Mouse (Mus musculus) cerebral cortex, adult 2 months (tissue): ENCODE measurements around the gene Gm5741.

ENCODE experiments used
- WGBS: fragments of 180-500 bp; shearing (Covaris S2); methylation state at CpG from one replicate; pipeline ENCODE4 v1.1.7; 2018; 5-methylcytosine and 5-hydroxymethylcytosine counted together

Gene Gm5741

GRCm38 (mm10) chr8:85067982-85068381 is at the start of gene Gm5741:
TSS of gene Gm5741 (minus strand) at chr8:85067982.

DNA sequence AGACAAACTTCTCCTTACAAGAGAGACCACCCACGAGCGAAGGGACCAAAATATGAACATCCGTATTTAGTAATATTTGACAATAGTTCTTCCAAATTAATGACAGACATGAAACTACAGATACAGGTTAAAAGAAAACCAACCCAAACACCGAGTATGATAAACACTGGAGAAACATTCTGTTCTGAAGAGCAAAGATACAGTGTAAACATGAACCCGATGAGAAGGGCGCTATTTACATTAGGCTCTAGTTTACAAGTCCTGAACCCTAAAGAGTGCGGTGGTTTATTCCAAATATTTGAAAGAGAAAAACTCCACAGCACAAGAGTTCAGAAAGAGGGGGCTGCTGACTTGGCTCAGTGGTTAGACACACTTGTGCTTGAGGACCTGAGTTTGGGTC is 49.2 kb upstream of the Gm5741 start:
- WGBS = 94% methylated on average over 7 of the region's 7 CpGs

GRCm38 (mm10) chr8:85115501-85115900 is 47.7 kb upstream of the Gm5741 start:
- 85% methylated on average over 4 of the region's 4 CpGs for WGBS

GRCm38 (mm10) chr8:85113241-85113640 is 45.5 kb upstream of the Gm5741 start:
- 95% methylated on average over 10 of the region's 10 CpGs for WGBS

GRCm38 (mm10) chr8:85100076-85100665 is 32.4 kb upstream of the Gm5741 start:
- WGBS = 85% methylated on average over 4 of the region's 4 CpGs

DNA sequence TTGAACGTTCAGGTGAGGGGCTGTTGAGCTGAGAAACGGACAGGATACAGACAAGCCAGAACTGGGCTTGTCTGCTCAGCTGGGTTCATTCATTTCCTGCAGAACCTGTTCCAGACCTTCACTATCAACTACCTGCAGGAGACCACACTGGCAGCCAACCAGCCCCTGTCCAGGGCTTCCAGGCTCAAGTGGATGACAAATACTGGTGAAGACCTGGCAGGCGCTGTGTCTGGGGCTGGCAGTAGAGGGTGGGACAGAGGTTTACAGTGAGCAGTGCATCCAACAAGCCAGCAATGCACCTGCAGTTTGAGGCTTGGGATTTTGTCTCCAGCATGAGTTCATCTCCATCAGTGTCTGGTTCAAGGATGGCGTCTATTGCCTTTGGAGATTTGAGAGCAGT is 29.1 kb upstream of the Gm5741 start:
- WGBS = 93% methylated on average over 4 of the region's 4 CpGs

DNA sequence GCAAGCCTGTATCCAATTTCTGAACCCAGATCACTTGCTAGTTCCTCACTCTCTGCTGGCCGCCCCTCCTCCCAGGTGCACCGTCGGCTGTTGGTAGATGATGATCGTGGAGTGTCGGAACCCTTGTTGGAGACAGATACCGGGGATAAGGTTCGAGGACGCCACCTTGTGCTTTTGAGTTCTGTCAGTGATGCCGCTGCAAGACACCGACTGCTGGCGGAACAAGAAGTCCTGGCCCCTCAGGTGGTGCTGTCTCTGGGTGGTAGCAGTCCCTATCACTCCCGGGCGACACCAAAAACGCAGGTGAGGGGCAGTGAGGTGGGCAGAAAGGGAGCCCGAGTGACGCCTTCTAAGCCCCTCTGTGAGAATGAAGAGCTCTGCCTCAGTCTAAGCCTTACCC is 28.4 kb upstream of the Gm5741 start:
- WGBS = 96% methylated on average over 16 of the region's 16 CpGs

GRCm38 (mm10) chr8:85095566-85095965 is 27.8 kb upstream of the Gm5741 start:
- WGBS = 95% methylated on average over 7 of the region's 7 CpGs

DNA sequence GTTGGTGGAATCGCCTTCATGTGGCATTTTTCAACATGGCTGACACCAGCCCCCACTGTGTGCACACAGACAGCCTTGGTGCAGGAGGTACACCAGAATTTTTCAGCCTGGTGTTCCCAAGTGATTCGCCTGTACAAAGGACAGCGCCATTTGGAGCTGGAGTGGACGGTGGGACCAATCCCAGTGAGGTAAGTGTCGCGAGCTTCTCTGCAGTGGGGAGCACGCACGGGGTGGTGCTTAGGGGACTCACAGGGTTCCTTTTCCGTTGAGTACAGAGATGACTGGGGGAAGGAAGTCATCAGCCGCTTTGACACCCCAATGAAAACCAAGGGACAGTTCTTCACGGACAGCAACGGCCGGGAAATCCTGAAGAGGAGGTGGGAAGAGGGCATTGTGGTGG is 27.3 kb upstream of the Gm5741 start:
- WGBS = 91% methylated on average over 13 of the region's 13 CpGs

DNA sequence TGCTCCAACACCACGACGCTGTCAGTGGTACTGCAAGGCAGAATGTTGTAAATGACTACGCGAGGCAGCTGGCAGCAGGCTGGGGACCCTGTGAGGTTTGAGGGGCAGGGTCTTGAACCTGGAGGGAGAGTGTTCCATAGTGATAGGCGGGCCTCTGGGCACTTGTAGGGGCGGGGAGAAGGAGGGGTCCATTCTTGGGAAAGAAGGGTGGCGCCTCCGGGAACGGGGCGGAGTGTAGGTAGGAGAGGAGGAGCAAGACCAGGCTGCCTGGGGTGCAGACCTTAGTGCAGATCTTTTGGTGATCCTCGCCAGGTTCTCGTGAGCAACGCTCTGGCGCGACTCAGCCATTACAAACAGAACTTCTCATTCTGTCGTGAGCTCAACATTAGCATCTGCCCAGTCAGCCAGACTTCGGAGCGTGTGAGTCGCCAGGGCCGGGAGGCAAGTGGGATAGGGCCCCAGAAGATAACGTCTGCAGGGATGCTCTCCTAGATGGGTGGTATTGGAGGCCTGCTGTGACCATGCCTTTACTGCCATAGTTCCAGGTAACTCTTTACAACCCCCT is 23.8 kb upstream of the Gm5741 start:
- WGBS = 47% methylated on average over 21 of the region's 21 CpGs

GRCm38 (mm10) chr8:85090856-85091255 is 23.1 kb upstream of the Gm5741 start:
- 94% methylated on average over 11 of the region's 11 CpGs for WGBS

- 46% methylated on average over 2 of the region's 2 CpGs for WGBS
Measured at GRCm38 (mm10) chr8:85088771-85089170, 21.0 kb upstream of the Gm5741 start.

- WGBS = 88% methylated on average over 3 of the region's 3 CpGs
Measured at GRCm38 (mm10) chr8:85086238-85086637, 18.5 kb upstream of the Gm5741 start.

DNA sequence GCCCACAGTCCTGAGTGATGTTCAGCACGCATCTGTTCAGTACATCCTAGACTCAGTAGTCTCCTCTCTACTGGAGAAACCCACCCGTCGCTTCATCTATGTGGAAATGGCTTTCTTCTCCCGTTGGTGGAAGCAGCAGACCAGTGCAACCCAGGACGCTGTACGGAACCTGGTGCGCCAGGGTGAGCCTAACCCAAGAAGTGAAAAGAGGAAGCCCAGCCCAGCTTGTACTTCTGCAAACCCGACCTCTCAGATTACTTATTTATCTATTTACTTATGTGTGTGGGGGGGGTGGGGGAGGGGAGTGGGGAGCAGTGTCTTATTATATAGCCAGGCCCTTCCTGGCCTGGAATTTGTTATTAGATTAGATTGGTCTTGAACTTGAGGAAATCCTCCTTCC is 16.9 kb upstream of the Gm5741 start:
- 83% methylated on average over 8 of the region's 8 CpGs for WGBS

DNA sequence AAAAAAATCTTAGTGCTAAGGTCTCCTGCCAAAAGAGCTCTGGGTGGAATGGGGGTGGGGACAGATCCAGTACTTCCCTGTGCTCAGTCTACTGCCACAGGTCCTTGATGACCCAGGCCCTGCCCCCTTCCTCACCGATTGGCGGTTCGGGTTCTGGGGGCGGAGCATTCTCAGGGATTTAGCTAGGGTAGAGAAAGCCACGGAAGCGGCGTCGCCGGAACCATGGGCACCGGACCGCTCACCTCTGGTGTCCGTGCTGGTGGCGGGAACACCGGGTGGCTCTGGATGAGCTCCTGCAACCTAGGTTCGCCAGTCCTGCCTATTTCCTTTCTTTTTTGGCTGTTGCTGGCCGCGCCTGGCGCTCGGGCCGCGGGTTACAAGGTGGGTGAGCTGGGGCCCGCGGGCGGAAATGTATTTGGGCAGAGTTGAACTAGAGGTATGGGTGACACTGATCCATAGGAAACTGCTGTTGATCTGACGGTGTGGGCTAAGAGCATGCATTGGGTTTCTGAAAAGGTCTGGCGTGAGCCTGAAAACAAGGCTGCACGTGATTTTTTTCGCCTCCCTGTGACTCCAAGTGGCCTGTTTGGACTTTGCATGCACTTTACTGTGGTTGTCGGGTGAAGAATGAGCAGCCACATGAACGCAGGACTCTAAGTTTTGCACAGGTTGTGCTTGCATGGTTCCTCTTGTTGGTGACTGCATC is 15.5 kb upstream of the Gm5741 start, which contains the start of gene Man2b1:
Gene Man2b1 (plus strand): TSS at position 163 of the 706 bp plus-strand sequence.
- WGBS = under 1% methylated on average over 30 of the region's 30 CpGs

DNA sequence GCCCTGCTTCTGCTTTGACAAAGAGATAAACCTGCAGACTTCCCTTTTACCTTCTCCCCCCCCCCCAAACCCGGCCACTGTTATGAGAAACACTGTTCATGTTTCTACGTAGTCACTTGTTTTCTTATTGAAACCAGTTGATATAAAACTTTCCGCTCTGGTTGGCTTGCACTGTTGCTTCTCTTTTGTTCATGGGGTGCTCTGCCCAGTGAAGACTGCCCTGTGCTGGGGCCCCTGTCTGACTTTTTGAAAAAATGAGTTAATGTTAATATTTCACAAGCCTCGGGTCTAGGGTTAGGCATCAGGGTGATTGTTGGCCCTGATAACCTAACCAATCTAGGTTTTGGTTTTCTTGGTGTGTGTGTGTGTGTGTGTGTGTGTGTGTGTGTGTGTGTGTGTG is 14.4 kb upstream of the Gm5741 start:
- WGBS = 81% methylated on average over 4 of the region's 4 CpGs

DNA sequence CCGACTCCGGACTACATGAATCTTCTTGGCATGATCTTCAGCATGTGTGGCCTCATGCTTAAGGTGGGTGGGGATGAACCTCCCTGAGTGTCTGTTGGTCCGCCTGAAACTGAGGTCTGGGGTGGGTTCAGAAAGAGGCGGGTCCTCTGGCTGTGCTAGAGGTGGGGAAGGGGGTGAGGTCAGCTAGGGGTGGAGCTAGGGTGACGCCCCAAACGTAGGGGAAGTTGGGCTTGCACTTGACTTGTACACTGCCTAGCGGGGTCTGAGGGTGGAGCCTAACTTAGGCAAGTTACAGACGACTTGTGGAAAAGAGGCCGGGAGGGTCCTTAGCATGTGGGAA is 13.4 kb upstream of the Gm5741 start, which contains the start of gene Wdr83:
Gene Wdr83 (minus strand): TSS at position 91 of the 340 bp plus-strand sequence.
- under 1% methylated on average over 9 of the region's 9 CpGs for WGBS

DNA sequence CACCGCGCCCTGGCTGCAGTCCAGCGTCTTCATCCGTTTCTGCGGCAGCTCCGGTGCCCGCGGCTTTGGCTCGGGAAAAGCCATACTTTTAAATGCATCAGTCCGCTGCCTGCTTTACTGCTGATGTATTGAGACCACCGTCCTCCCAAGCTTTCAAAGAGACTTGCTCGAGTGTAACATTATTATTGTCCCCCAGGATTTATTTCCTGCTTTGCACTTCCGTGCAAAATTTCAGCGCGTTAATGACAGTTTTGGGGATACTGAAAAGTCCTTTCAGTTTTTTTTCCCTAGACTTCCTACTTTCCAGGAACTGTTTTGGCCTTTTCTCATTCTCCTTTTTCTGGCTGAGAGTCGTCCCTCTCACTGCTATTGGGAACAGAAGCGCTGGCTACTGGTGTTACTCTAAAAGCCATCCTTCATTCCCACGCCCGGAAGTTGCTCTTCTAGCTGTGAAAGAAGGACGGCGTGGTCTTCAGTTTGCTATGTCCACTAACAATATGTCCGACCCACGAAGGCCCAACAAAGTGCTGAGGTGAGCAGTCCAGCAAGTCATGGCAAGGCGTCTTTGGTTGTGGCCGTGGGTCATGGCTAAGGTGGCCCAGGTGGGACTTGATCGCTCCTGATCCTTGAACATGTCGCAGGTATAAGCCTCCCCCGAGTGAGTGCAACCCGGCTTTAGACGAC is 12.9 kb upstream of the Gm5741 start, which contains the start of gene Wdr83os:
Gene Wdr83os (plus strand): TSS at position 209 of the 684 bp plus-strand sequence.
- under 1% methylated on average over 30 of the region's 30 CpGs for WGBS

DNA sequence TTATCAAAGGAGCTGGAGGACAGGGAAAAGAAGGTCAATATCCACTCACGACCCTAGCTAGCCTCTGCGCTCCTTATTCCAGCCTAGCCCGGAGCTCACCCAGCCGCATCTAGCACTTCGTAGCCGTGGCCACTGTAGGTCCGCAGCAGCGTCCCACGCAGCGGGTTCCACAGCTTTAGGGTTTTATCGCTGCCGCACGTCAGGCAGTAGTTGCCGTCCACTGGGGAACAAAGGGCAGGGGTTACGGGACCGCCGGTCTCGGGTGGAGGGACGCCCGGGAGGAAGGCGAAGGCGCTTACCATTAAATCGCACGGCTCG is 12.4 kb upstream of the Gm5741 start:
- under 1% methylated on average over 25 of the region's 25 CpGs for WGBS

- WGBS = 0% methylated on average over 2 of the region's 2 CpGs
Measured at GRCm38 (mm10) chr8:85076993-85077392, 9.2 kb upstream of the Gm5741 start.

DNA sequence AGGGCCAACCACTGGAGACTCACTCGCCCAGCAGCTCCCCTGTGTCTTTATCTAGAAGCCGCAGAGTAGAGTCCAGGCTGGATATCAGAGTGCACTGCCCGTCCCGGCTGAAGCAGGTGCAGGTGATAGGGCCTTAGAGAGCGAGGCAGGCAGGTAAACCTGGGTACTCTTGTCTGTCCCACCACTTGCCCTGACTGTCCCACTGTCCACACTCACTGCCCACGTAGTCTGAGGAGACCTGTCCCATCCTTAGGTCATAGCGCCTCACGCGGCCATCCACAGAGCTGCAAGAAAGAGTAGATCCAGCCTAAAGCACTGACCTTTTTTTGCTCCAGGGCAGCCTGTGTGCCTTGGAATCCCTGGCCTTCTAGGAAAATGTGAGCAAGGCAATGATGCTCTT is 8.2 kb upstream of the Gm5741 start:
- 78% methylated on average over 9 of the region's 9 CpGs for WGBS

DNA sequence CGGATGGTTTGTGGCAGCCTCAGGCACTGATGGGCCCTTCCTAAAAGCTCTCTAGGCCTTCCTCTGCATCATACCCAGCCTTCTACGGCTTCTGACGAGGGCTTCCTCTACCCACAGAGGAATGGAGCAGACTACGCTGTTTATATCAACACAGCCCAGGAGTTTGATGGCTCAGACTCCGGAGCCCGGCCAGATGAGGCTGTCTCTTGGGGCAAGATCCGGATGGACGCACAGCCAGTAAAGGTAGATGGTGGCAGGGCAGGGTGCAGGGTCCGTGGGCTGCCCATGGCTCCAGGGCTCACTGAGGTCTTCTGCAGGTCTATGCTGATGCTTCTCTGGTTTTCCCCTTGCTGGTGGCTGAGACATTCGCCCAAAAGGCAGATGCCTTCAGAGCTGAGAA is 6.8 kb upstream of the Gm5741 start:
- WGBS = 92% methylated on average over 10 of the region's 10 CpGs

DNA sequence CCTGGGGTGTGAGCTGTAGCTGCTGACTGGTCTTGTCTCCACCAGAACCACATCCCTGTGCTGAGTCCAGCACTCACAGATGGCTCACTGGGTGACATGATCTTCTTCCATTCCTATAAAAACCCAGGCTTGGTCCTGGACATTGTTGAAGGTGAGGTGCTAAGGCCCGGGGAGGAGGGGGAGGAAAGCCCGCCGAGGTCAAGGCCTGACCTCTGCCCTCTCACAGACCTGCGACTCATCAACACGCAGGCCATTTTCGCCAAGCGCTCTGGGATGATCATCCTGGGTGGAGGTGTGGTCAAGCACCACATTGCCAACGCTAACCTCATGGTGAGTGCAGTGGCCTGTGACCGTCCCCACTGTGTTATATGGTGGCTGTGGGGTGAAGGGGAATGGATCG is 6.4 kb upstream of the Gm5741 start:
- 88% methylated on average over 10 of the region's 10 CpGs for WGBS
